Mouse (Mus musculus): ENCODE data around the gene Trim2. TPM values are rescaled to one million over a fixed set of nuclear protein-coding genes. Genes with fewer than 3 reads are reported as not detected.

The Trim2 gene
- polyA plus RNA-seq, 1 experiment from 2014 or later = 23.0 TPM

DNA sequence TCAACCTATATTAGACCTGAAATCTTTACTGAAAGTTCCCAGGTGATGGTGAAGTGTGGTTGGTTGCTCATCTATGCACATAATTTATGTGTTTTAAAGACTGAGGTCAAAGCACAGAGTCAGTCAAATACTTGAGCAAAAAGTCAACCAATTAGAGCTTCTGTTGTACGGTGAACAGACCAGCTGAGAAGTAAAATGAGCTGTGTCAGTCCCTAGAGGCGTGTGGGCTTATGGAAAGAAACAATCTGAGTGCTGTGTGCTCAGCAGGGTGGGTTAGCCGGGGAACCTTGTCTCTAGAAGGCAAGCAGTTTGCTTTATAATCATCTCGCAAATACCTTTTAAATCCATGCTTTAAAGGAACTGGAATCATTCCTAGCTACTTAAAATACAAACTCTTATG is 149.7 kb downstream of the Trim2 start:
- TF ChIP-seq CTCF (IDR thresholded peaks at IDR 0.05; ENCODE audit: low read depth) = no peak
- WGBS = 56% methylated on average over 4 of the region's 4 CpGs
- H3K36me3 ChIP-seq (ENCODE audit: insufficient read depth, low read length) = peaks cover 9% of the 10 kb centered on the region; the same call in 1 of the 2 replicates
- DNase-seq (ENCODE audit: low spot score) (no peak), ATAC-seq (replicated peaks; ENCODE audit: low FRiP score, low read depth) (no peak)
- no peaks in the 10 kb centered on the region for H3K9me3 ChIP-seq (replicated peaks; ENCODE audit: low read length)
- no peaks in the 10 kb centered on the region for H3K27me3 ChIP-seq (ENCODE audit: insufficient read depth, low read length)
- H3K27ac ChIP-seq = no peak overlapping the region
- no peak overlapping the region for H3K9ac ChIP-seq (ENCODE audit: low read depth, low read length)
- no peak overlapping the region for H3K4me3 ChIP-seq (replicated peaks; ENCODE audit: low read depth, low read length)
- no peaks in the 10 kb centered on the region; the same call in 1 of the 2 replicates for H3K4me1 ChIP-seq (replicated peaks; ENCODE audit: insufficient read depth, low read length)
- H3K4me2 ChIP-seq (ENCODE audit: low read length) = no peak overlapping the region

DNA sequence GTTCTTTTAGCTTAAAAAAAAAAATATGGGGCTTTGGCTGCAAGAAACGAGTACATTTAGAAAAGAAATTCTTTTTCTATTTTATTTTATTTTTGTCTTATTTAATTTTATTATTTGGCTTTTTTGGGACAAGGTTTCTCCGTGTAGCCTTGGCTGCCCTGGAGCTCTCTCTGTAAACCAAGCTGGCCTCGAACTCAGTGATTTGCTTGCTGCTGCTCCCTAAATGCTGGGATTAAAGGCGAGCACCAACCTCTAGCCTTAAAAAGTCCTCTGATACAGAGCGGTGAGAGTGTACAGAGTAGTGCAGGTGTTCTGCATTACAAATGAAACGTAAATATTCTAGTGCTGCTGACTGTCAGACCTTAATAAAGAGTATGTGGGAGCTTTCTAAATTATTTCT is 150.6 kb downstream of the Trim2 start:
- Histone ChIP-seq H3K27me3 (ENCODE audit: insufficient read depth, low read length) (no peaks in the 10 kb centered on the region), H3K4me1 (replicated peaks; ENCODE audit: insufficient read depth, low read length) (no peaks in the 10 kb centered on the region; the same call in 1 of the 2 replicates), H3K4me3 (replicated peaks; ENCODE audit: low read depth, low read length) (0 out of 2 replicates have a peak overlapping the region, but pooled peaks have one; percentile 54), H3K27ac (no peak overlapping the region), H3K4me2 (ENCODE audit: low read length) (peak overlapping the region; percentile 97), H3K9me3 (replicated peaks; ENCODE audit: low read length) (0 out of 2 replicates have a peak, but pooled peaks cover 1% of the 10 kb centered on the region), H3K9ac (ENCODE audit: low read depth, low read length) (no peak overlapping the region), H3K36me3 (ENCODE audit: insufficient read depth, low read length) (peaks cover 9% of the 10 kb centered on the region; the same call in 1 of the 2 replicates)
- no peak for DNase-seq (ENCODE audit: low spot score)
- TF ChIP-seq CTCF (IDR thresholded peaks at IDR 0.05; ENCODE audit: low read depth) = no peak
- 37% methylated on average over 6 of the region's 6 CpGs for WGBS
- ATAC-seq (replicated peaks; ENCODE audit: low FRiP score, low read depth) = no peak

DNA sequence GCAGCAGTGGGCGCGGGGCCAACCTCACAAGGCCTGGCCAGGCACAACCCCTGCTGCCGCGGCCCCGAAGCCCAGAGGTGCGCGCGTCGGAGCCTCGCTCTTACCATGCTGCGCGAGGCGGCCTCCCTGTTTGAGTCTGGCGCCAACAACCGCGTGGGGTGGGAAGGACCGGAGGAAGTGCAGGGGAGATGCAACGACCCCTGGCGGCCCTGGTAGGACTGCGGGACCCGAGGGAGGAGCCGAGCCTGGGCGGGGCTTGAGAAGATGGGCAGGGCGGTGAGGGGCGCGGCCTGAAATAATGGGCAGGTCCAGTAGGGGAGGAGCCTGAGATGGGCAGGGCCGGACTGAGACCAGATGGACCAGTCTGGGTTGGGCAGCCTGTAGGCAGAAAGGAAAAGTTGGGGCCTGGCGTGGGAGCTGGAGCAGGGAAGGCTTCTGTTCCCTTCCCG is 151.1 kb downstream of the Trim2 start, which contains the start of gene Mnd1:
TSS of gene Mnd1 (minus strand) at position 229 of the 449 bp plus-strand sequence.
- peaks cover 9% of the 10 kb centered on the region; the same call in 1 of the 2 replicates for H3K36me3 ChIP-seq (ENCODE audit: insufficient read depth, low read length)
- H3K27ac ChIP-seq = no peak within 1 kb of the TSS
- TF ChIP-seq CTCF (IDR thresholded peaks at IDR 0.05; ENCODE audit: low read depth) = peak; percentile 98
- H3K9me3 ChIP-seq (replicated peaks; ENCODE audit: low read length) = 0 out of 2 replicates have a peak, but pooled peaks cover 3% of the 10 kb centered on the region
- H3K4me1 ChIP-seq (replicated peaks; ENCODE audit: insufficient read depth, low read length) = no peaks in the 10 kb centered on the region; the same call in 1 of the 2 replicates
- H3K4me3 ChIP-seq (replicated peaks; ENCODE audit: low read depth, low read length) = peak within 1 kb of the TSS; percentile 54
- peak within 1 kb of the TSS; percentile 97 for H3K4me2 ChIP-seq (ENCODE audit: low read length)
- DNase-seq (ENCODE audit: low spot score) (peak; percentile 99), ATAC-seq (replicated peaks; ENCODE audit: low FRiP score, low read depth) (peak; percentile 100)
- H3K27me3 ChIP-seq (ENCODE audit: insufficient read depth, low read length) = no peaks in the 10 kb centered on the region
- under 1% methylated on average over 29 of the region's 29 CpGs for WGBS
- H3K9ac ChIP-seq (ENCODE audit: low read depth, low read length) = peak within 1 kb of the TSS; percentile 65

DNA sequence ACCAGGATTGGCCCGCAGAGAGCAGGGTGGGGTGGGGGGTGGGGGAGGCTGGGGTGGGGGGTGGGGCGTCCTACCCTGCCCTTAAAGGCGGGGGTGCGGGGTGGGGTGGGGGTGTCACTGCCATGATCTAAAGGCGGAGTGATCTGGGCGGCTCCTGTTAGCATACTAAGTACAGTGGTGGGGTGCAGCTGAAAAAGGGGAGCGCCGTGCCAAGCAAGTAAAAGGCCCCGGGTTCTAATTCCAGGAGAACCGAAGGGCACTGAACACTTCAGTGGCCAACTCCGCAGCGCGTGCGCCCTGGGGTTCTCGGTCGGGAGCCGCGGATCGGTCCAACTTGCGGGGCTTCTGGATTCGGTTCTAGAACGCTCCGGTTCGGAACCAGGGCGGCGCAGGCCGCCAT is 151.5 kb downstream of the Trim2 start:
- peak overlapping the region; percentile 97 for H3K4me2 ChIP-seq (ENCODE audit: low read length)
- no peaks in the 10 kb centered on the region; the same call in 1 of the 2 replicates for H3K4me1 ChIP-seq (replicated peaks; ENCODE audit: insufficient read depth, low read length)
- H3K9me3 ChIP-seq (replicated peaks; ENCODE audit: low read length) = 0 out of 2 replicates have a peak, but pooled peaks cover 3% of the 10 kb centered on the region
- peak; percentile 47 for DNase-seq (ENCODE audit: low spot score)
- peak overlapping the region; percentile 54 for H3K4me3 ChIP-seq (replicated peaks; ENCODE audit: low read depth, low read length)
- H3K27ac ChIP-seq = no peak overlapping the region
- no peaks in the 10 kb centered on the region for H3K27me3 ChIP-seq (ENCODE audit: insufficient read depth, low read length)
- TF ChIP-seq CTCF (IDR thresholded peaks at IDR 0.05; ENCODE audit: low read depth) = no peak
- no peak; the same call in 1 of the 2 replicates for ATAC-seq (replicated peaks; ENCODE audit: low FRiP score, low read depth)
- H3K36me3 ChIP-seq (ENCODE audit: insufficient read depth, low read length) = peaks cover 5% of the 10 kb centered on the region; the same call in 1 of the 2 replicates
- WGBS = under 1% methylated on average over 24 of the region's 27 CpGs
- H3K9ac ChIP-seq (ENCODE audit: low read depth, low read length) = peak overlapping the region; percentile 65

DNA sequence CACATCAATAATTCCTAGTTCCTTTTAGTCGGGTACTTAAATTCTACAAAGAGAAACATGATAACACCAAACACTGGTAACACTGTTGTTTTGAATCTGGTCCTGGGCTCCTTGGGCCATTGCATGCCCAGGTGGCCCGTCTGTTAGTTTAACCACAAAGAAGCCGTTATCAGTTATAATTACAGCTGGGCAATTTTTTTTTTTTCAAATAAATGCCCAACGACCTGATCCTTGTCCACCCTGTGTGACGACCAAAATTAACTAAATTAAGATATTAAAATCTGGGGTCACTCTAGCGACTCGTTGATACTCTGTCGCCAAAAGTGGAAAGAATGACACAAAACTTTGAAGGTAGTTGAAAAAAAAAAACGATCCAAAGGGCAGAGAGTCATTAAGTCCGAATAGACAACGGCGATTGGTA is 151.9 kb downstream of the Trim2 start:
- Histone ChIP-seq H3K36me3 (ENCODE audit: insufficient read depth, low read length) (0 out of 2 replicates have a peak, but pooled peaks cover 1% of the 10 kb centered on the region), H3K9ac (ENCODE audit: low read depth, low read length) (no peak overlapping the region), H3K4me1 (replicated peaks; ENCODE audit: insufficient read depth, low read length) (no peaks in the 10 kb centered on the region; the same call in 1 of the 2 replicates), H3K4me2 (ENCODE audit: low read length) (peak overlapping the region; percentile 97), H3K27ac (no peak overlapping the region), H3K9me3 (replicated peaks; ENCODE audit: low read length) (0 out of 2 replicates have a peak, but pooled peaks cover 3% of the 10 kb centered on the region), H3K27me3 (ENCODE audit: insufficient read depth, low read length) (no peaks in the 10 kb centered on the region), H3K4me3 (replicated peaks; ENCODE audit: low read depth, low read length) (peak overlapping the region; percentile 54; the same call in 1 of the 2 replicates)
- WGBS = 7% methylated on average over 12 of the region's 12 CpGs
- DNase-seq (ENCODE audit: low spot score) = peak; percentile 26
- no peak for ATAC-seq (replicated peaks; ENCODE audit: low FRiP score, low read depth)
- no peak for TF ChIP-seq CTCF (IDR thresholded peaks at IDR 0.05; ENCODE audit: low read depth)

DNA sequence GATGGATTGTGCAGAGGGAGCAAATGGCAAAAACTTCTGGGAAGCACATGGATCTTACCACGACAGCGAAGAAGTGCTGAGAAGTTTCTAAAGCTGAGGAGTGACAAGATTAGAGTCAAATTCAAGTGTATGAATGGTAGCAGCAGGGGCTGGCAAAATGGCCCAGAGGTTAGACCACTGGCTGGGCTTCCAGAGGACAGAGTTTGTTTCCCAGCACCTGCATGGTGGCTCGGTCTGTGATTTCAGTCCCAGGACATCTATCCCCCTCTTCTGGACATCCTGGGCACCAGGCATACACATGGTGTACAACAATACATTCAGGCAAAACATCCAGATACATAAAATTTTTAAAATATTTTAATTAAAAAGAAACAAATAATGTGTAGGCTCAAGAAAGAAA is 156.8 kb downstream of the Trim2 start:
- H3K9ac ChIP-seq (ENCODE audit: low read depth, low read length) = no peak overlapping the region
- WGBS = 99% methylated on average over 3 of the region's 3 CpGs
- no peak for TF ChIP-seq CTCF (IDR thresholded peaks at IDR 0.05; ENCODE audit: low read depth)
- H3K36me3 ChIP-seq (ENCODE audit: insufficient read depth, low read length) = no peaks in the 10 kb centered on the region
- H3K9me3 ChIP-seq (replicated peaks; ENCODE audit: low read length) = 0 out of 2 replicates have a peak, but pooled peaks cover 3% of the 10 kb centered on the region
- no peak overlapping the region for H3K4me3 ChIP-seq (replicated peaks; ENCODE audit: low read depth, low read length)
- DNase-seq (ENCODE audit: low spot score) (no peak), ATAC-seq (replicated peaks; ENCODE audit: low FRiP score, low read depth) (no peak)
- H3K27ac ChIP-seq = no peak overlapping the region
- H3K4me1 ChIP-seq (replicated peaks; ENCODE audit: insufficient read depth, low read length) = no peaks in the 10 kb centered on the region
- no peak overlapping the region for H3K4me2 ChIP-seq (ENCODE audit: low read length)
- no peaks in the 10 kb centered on the region for H3K27me3 ChIP-seq (ENCODE audit: insufficient read depth, low read length)

All from kidney, postnatal 0 days (tissue).